Mouse (Mus musculus) lung, embryonic 16.5 days (tissue): Measurements from ENCODE around the gene 1700019D03Rik. TPM values are rescaled to one million over a fixed set of nuclear protein-coding genes. Genes with fewer than 3 reads are reported as not detected.

ENCODE experiments used
- ATAC-seq: fragments of 200-750 bp; cut with Nextera tagmentation; 2 replicates; pipeline ENCODE4 v1.8.0; 2017; ENCODE audit warnings: low read depth, mild to moderate bottlenecking, moderate library complexity
- H3K27ac ChIP-seq: fragments of 300-500 bp; sonication (generic); 2 replicates; pipeline ENCODE4 v1.5.1; 2014; ENCODE audit warnings: mild to moderate bottlenecking, control low read depth, low read length
- H3K27me3 ChIP-seq: fragments of 300-500 bp; sonication (generic); 2 replicates; pipeline ENCODE4 v1.6.1; 2014; ENCODE audit warnings: low read depth, low read length, mixed read lengths; ENCODE audit not compliant: control insufficient read depth, insufficient read depth
- H3K36me3 ChIP-seq: fragments of 300-500 bp; sonication (generic); 2 replicates; pipeline ENCODE4 v1.6.1; 2014; ENCODE audit warnings: low read length; ENCODE audit not compliant: control insufficient read depth, insufficient read depth
- H3K4me1 ChIP-seq: fragments of 300-500 bp; sonication (generic); replicated peaks from 2 replicates; pipeline ENCODE4 v1.6.1; 2014; ENCODE audit warnings: low read length, mixed read lengths; ENCODE audit not compliant: control insufficient read depth, insufficient read depth
- H3K4me2 ChIP-seq: fragments of 300-500 bp; sonication (generic); 2 replicates; pipeline ENCODE4 v1.6.1; 2014; ENCODE audit warnings: low read depth, low read length, control low read depth
- H3K4me3 ChIP-seq: fragments of 300-500 bp; sonication (generic); 2 replicates; pipeline ENCODE4 v1.5.1; 2014; ENCODE audit warnings: mild to moderate bottlenecking, low read length, control low read depth
- H3K9ac ChIP-seq: fragments of 300-500 bp; sonication (generic); 2 replicates; pipeline ENCODE4 v1.6.1; 2014; ENCODE audit warnings: low read length, control low read depth
- H3K9me3 ChIP-seq: fragments of 300-500 bp; sonication (generic); 2 replicates; pipeline ENCODE4 v1.6.1; 2016; ENCODE audit warnings: low read length; ENCODE audit not compliant: control insufficient read depth
- WGBS: fragments of 180-500 bp; shearing (Covaris S2); extraction: QIAGEN DNeasy Blood & Tissue Kit; methylation state at CpG from one replicate; pipeline ENCODE4 v1.1.7; 2014; 5-methylcytosine and 5-hydroxymethylcytosine counted together
- polyA plus RNA-seq: library from polyadenylated mRNA; unstranded; fragments of >200 nt; fragmentation: Nextera tagmentation; extraction: Ambion mirVana; gene quantifications from 2 replicates; pipeline ENCODE4 v1.2.1, GENCODE M21; 2015

1700019D03Rik gene
- polyA plus RNA-seq: 2.5 and 2.7 TPM in 2 replicates

GRCm38 (mm10) chr1:53020079-53020478, at the start of gene 1700019D03Rik:
Gene 1700019D03Rik (minus strand): TSS chr1:53020179.
- no peaks in the 10 kb centered on the region for H3K9me3 ChIP-seq
- no peak for ATAC-seq
- no peaks in the 10 kb centered on the region for H3K36me3 ChIP-seq
- H3K4me1 ChIP-seq: no peaks in the 10 kb centered on the region
- no peak within 1 kb of the TSS for H3K27ac ChIP-seq
- H3K27me3 ChIP-seq: no peaks in the 10 kb centered on the region
- whole genome bisulfite sequencing: 45% methylated on average over 5 of the region's 5 CpGs
- no peak within 1 kb of the TSS for H3K4me2 ChIP-seq
- H3K9ac ChIP-seq: no peak within 1 kb of the TSS
- H3K4me3 ChIP-seq: no peak within 1 kb of the TSS

- Histone ChIP-seq H3K27me3 (no peaks in the 10 kb centered on the region), H3K9ac (no peak overlapping the region), H3K4me2 (no peak overlapping the region), H3K36me3 (no peaks in the 10 kb centered on the region), H3K9me3 (no peaks in the 10 kb centered on the region), H3K27ac (no peak overlapping the region), H3K4me1 (no peaks in the 10 kb centered on the region), H3K4me3 (no peak overlapping the region)
- 77% methylated on average over 4 of the region's 4 CpGs for WGBS
- ATAC-seq: no peak
Observed at GRCm38 (mm10) chr1:53063921-53064320, 43.9 kb upstream of the 1700019D03Rik start.

DNA sequence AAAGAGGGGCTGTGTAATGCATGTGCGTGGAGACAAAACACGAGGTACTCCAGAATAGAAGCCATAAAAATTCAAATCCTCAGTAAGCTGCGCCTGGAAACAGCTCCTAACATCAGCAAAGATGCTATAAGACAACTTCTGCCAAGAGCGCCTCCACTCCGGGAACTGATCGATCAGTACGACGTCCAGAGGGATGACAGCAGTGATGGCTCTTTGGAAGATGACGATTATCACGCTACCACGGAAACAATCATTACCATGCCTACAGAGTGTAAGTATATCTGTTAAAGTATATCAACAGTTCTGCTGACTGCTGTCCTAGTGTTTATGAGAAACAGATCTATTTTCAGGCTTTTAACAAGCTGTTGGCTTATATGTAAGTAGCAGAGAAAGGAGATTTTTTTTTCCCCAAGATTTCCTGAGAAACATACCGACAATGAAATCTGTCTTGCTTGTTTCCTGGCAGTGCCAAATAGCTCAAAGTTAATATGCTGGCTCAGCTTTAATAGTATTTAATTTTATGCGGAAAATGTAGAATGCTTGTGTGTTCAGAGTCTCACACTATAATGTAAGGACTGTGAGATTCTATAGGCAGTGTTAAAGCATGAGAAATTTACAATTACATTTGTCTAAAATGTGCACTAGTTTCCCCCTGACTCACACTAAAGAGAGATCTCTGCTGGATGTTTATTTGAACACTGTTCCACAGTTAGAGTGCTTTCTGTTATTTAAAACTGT, 42.1 kb upstream of the 1700019D03Rik start:
- Histone ChIP-seq H3K9ac (no peak overlapping the region), H3K4me2 (no peak overlapping the region), H3K4me1 (no peaks in the 10 kb centered on the region), H3K27ac (no peak overlapping the region), H3K9me3 (no peaks in the 10 kb centered on the region), H3K27me3 (no peaks in the 10 kb centered on the region), H3K4me3 (no peak overlapping the region), H3K36me3 (no peaks in the 10 kb centered on the region)
- 42% methylated on average over 13 of the region's 13 CpGs for WGBS
- no peak for ATAC-seq

DNA sequence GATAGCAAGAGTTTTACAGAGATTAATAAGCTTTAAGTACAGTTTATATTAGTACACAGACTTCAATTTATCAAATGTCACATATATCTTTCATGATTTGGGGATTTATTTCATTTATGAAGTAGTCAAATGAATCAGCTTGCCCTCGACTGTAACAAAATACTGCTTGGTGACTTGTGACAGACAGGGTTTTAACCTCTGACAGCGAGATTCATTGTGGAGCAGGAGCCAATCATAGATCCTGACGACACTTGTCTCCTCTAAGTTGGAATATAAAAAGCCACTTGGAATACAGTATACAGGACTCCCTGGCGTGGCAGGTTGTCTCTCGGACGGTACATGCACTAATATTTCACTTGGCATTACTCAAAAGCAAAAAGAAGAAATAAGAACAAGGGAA, 41.4 kb upstream of the 1700019D03Rik start, which contains the start of gene Mstn:
Gene Mstn (plus strand): TSS at position 301 of the 400 bp plus-strand sequence.
- ATAC-seq: no peak
- WGBS: 47% methylated on average over 6 of the region's 6 CpGs
- no peak within 1 kb of the TSS for H3K4me2 ChIP-seq

GRCm38 (mm10) chr1:53060499-53060898, 40.5 kb upstream of the 1700019D03Rik start:
- Histone ChIP-seq H3K4me2 (no peak overlapping the region), H3K4me3 (no peak overlapping the region), H3K36me3 (no peaks in the 10 kb centered on the region), H3K27me3 (no peaks in the 10 kb centered on the region), H3K9ac (no peak overlapping the region), H3K4me1 (no peaks in the 10 kb centered on the region), H3K27ac (no peak overlapping the region), H3K9me3 (no peaks in the 10 kb centered on the region)
- ATAC-seq: no peak
- 52% methylated on average over 8 of the region's 8 CpGs for WGBS

More for the DNA sequence above, 41.4 kb upstream of the 1700019D03Rik start, which contains the start of gene Mstn:
- Histone ChIP-seq H3K27ac (no peak within 1 kb of the TSS), H3K4me1 (no peaks in the 10 kb centered on the region), H3K9ac (no peak within 1 kb of the TSS), H3K9me3 (no peaks in the 10 kb centered on the region), H3K27me3 (no peaks in the 10 kb centered on the region), H3K36me3 (no peaks in the 10 kb centered on the region), H3K4me3 (no peak within 1 kb of the TSS)

- no peaks in the 10 kb centered on the region for H3K36me3 ChIP-seq
- H3K9ac ChIP-seq: no peak overlapping the region
- H3K27ac ChIP-seq: no peak overlapping the region
- H3K4me3 ChIP-seq: no peak overlapping the region
- H3K27me3 ChIP-seq: no peaks in the 10 kb centered on the region
- no peak overlapping the region for H3K4me2 ChIP-seq
- no peaks in the 10 kb centered on the region for H3K4me1 ChIP-seq
- ATAC-seq: no peak
- 54% methylated on average over 5 of the region's 5 CpGs for WGBS
- H3K9me3 ChIP-seq: no peaks in the 10 kb centered on the region
Observed at GRCm38 (mm10) chr1:53059106-53059505, 39.1 kb upstream of the 1700019D03Rik start.

GRCm38 (mm10) chr1:53053087-53054022, 33.4 kb upstream of the 1700019D03Rik start:
- 40% methylated on average over 9 of the region's 9 CpGs for WGBS
- Histone ChIP-seq H3K4me2 (no peak overlapping the region), H3K27ac (no peak overlapping the region), H3K4me1 (no peaks in the 10 kb centered on the region), H3K27me3 (no peaks in the 10 kb centered on the region), H3K36me3 (no peaks in the 10 kb centered on the region), H3K4me3 (no peak overlapping the region), H3K9me3 (no peaks in the 10 kb centered on the region), H3K9ac (no peak overlapping the region)
- 0 out of 2 replicates have a peak, but pooled peaks have one; percentile 38 for ATAC-seq

GRCm38 (mm10) chr1:53049763-53050427, 29.9 kb upstream of the 1700019D03Rik start:
- no peak for ATAC-seq
- Histone ChIP-seq H3K27ac (no peak overlapping the region), H3K9me3 (no peaks in the 10 kb centered on the region), H3K4me1 (no peaks in the 10 kb centered on the region), H3K4me2 (no peak overlapping the region), H3K9ac (no peak overlapping the region), H3K27me3 (no peaks in the 10 kb centered on the region), H3K36me3 (no peaks in the 10 kb centered on the region), H3K4me3 (no peak overlapping the region)
- WGBS: 75% methylated on average over 8 of the region's 8 CpGs
